Mouse (Mus musculus) megakaryocyte, embryonic 14.5 days (primary cell): ENCODE data around the gene Insl5. TPM values are rescaled to one million over a fixed set of nuclear protein-coding genes. Genes with fewer than 3 reads are reported as not detected.

Source experiments
- H3K27me3 ChIP-seq: replicated peaks from 2 replicates; pipeline ENCODE3; 2012; ENCODE audit warnings: inconsistent platforms
- H3K36me3 ChIP-seq: replicated peaks from 2 replicates; pipeline ENCODE3; 2012; ENCODE audit warnings: low read length, inconsistent platforms, mixed read lengths
- H3K4me1 ChIP-seq: 2 replicates; pipeline ENCODE4 v1.6.1; 2012; ENCODE audit warnings: inconsistent platforms
- H3K4me3 ChIP-seq: replicated peaks from 2 replicates; pipeline ENCODE3; 2012; ENCODE audit warnings: moderate library complexity, mild to moderate bottlenecking, inconsistent platforms
- H3K9me3 ChIP-seq: 2 replicates; pipeline ENCODE4 v1.6.1; 2012; ENCODE audit warnings: inconsistent platforms
- FLI1 ChIP-seq: IDR thresholded peaks from 2 replicates; pipeline ENCODE4 v1.6.1; 2012; ENCODE audit warnings: low read length, inconsistent platforms, mixed read lengths
- GATA1 ChIP-seq: IDR thresholded peaks from 3 replicates; pipeline ENCODE4 v1.6.1; 2012; ENCODE audit warnings: mixed read lengths, low read length, inconsistent platforms, borderline replicate concordance
- polyA plus RNA-seq: library from polyadenylated mRNA; stranded (reverse); fragments of >175 nt; gene quantifications from 2 replicates; pipeline ENCODE4 v1.2.3, GENCODE M21; 2012; ENCODE audit warnings: low replicate concordance; ENCODE audit not compliant: insufficient read depth

Insl5 gene
- polyA plus RNA-seq = not detected in 2 replicates

DNA sequence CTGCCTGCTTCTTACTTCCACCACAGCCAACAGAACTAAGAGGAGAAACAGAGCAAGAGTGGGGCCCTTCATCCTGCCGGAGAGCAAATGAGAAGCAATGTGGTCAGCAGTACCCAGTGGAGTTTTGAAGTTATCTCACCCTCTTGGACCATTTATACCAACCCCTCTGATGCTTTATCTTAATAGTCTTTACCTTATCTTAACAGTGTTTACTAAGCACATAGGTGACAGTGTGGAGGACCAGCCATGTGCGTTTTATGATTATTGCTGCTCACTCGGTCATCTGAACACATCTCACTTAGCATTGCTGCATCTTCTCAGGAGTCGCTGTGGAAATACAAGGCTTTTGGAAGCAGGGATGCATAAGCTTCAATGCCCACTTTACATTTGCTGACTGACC lies at the start of gene Insl5:
Gene Insl5, minus strand, starts transcription at position 222 of the 400 bp plus-strand sequence.
- Histone ChIP-seq H3K27me3 (no peaks in the 10 kb centered on the region), H3K4me1 (no peaks in the 10 kb centered on the region), H3K36me3 (no peaks in the 10 kb centered on the region), H3K4me3 (no peak within 1 kb of the TSS), H3K9me3 (no peaks in the 10 kb centered on the region)
- TF ChIP-seq GATA1 (no peak), FLI1 (no peak)

DNA sequence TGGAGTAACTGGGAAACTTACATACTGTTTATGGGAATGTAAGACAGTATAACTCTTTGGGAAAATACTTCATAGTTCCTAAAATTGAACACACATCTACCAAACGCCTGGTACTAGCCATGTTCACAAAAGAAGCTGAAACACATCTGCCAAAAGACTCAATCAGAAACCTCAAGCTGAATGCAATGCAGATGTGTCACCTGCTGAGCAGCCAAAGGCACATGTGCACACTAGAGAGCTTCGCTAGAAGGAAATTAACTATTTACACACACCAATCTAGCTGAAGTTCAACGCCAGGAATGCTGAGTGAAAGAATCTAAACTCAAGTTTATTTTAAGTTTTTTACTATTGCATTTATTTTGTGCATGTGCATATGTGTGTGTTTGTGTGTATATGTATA lies 44.0 kb upstream of the Insl5 start:
- no peaks in the 10 kb centered on the region for H3K36me3 ChIP-seq
- no peaks in the 10 kb centered on the region for H3K9me3 ChIP-seq
- TF ChIP-seq FLI1 = no peak
- no peak for TF ChIP-seq GATA1
- H3K27me3 ChIP-seq = no peaks in the 10 kb centered on the region
- H3K4me1 ChIP-seq = no peaks in the 10 kb centered on the region
- H3K4me3 ChIP-seq = no peak overlapping the region

- H3K4me3 ChIP-seq = no peak overlapping the region
- no peaks in the 10 kb centered on the region for H3K36me3 ChIP-seq
- TF ChIP-seq GATA1 (no peak), FLI1 (no peak)
- H3K4me1 ChIP-seq = peaks cover 4% of the 10 kb centered on the region; the same call in 1 of the 2 replicates
- H3K9me3 ChIP-seq = no peaks in the 10 kb centered on the region
- no peaks in the 10 kb centered on the region for H3K27me3 ChIP-seq
Measured at GRCm38 (mm10) chr4:103067906-103068655, 41.4 kb upstream of the Insl5 start.

GRCm38 (mm10) chr4:103064976-103065375 lies 38.3 kb upstream of the Insl5 start:
- Histone ChIP-seq H3K27me3 (no peaks in the 10 kb centered on the region), H3K36me3 (no peaks in the 10 kb centered on the region), H3K9me3 (no peaks in the 10 kb centered on the region), H3K4me1 (peaks cover 4% of the 10 kb centered on the region; the same call in 1 of the 2 replicates), H3K4me3 (no peak overlapping the region)
- TF ChIP-seq GATA1 (no peak), FLI1 (no peak)

GRCm38 (mm10) chr4:103064421-103064820 lies 37.8 kb upstream of the Insl5 start:
- Histone ChIP-seq H3K36me3 (no peaks in the 10 kb centered on the region), H3K4me1 (peaks cover 4% of the 10 kb centered on the region; the same call in 1 of the 2 replicates), H3K4me3 (no peak overlapping the region), H3K9me3 (no peaks in the 10 kb centered on the region), H3K27me3 (no peaks in the 10 kb centered on the region)
- TF ChIP-seq GATA1 = no peak
- no peak for TF ChIP-seq FLI1

DNA sequence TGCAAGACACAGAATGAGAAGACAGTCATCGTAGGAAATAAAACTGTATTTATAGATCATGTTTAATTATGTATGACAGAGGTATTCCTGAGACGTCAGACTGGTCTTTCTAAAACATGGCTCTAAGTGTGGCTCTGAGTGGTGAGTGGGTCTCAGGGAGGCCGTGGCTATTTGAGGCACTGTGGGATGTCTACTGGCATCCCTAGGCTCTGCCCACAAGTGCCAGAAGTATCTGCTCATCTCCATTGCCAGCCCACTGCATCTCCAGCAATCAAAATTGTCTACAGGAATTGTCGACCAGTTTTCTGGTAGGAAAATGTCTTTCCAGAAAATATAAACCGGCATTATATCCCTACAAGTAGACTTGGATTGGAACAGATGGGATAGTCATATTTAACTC lies 30.3 kb upstream of the Insl5 start:
- no peaks in the 10 kb centered on the region for H3K27me3 ChIP-seq
- no peaks in the 10 kb centered on the region for H3K36me3 ChIP-seq
- no peaks in the 10 kb centered on the region for H3K9me3 ChIP-seq
- no peaks in the 10 kb centered on the region for H3K4me1 ChIP-seq
- H3K4me3 ChIP-seq = no peak overlapping the region
- TF ChIP-seq GATA1 = no peak
- no peak for TF ChIP-seq FLI1

- Histone ChIP-seq H3K27me3 (no peaks in the 10 kb centered on the region), H3K36me3 (no peaks in the 10 kb centered on the region), H3K4me3 (no peak overlapping the region), H3K4me1 (no peaks in the 10 kb centered on the region), H3K9me3 (no peaks in the 10 kb centered on the region)
- TF ChIP-seq FLI1 (no peak), GATA1 (no peak)
Measured at GRCm38 (mm10) chr4:103048046-103048445, 21.4 kb upstream of the Insl5 start.

DNA sequence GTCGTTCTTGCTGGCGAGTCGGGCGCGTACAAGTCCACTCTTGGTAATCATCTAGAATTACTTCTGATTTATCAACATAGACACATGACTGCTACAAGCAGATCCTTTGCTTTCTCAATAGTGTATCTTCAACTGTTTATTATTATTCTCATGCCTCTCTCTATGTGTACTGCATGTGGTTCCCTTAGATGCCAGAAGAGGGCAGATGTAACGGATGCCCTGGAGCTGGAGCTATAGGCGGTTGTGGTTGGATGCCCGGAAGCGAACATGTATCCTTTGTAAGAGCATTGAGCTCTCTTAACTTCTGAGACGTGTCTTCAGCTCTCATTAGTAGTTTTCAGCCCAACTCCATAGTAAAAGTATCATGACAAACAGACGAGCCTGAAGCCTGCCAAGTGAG lies 16.4 kb upstream of the Insl5 start:
- peaks cover 17% of the 10 kb centered on the region for H3K4me1 ChIP-seq
- no peak for TF ChIP-seq GATA1
- no peak for TF ChIP-seq FLI1
- no peak overlapping the region for H3K4me3 ChIP-seq
- H3K9me3 ChIP-seq = no peaks in the 10 kb centered on the region
- H3K36me3 ChIP-seq = no peaks in the 10 kb centered on the region
- no peaks in the 10 kb centered on the region for H3K27me3 ChIP-seq

- H3K4me3 ChIP-seq = no peak overlapping the region
- no peaks in the 10 kb centered on the region for H3K9me3 ChIP-seq
- H3K36me3 ChIP-seq = no peaks in the 10 kb centered on the region
- TF ChIP-seq FLI1 (no peak), GATA1 (no peak)
- H3K4me1 ChIP-seq = peaks cover 17% of the 10 kb centered on the region
- H3K27me3 ChIP-seq = no peaks in the 10 kb centered on the region
Measured at GRCm38 (mm10) chr4:103039838-103040191, 13.2 kb upstream of the Insl5 start.

GRCm38 (mm10) chr4:103039103-103039837 lies 12.6 kb upstream of the Insl5 start:
- Histone ChIP-seq H3K9me3 (no peaks in the 10 kb centered on the region), H3K4me1 (peaks cover 17% of the 10 kb centered on the region), H3K4me3 (no peak overlapping the region), H3K36me3 (no peaks in the 10 kb centered on the region), H3K27me3 (no peaks in the 10 kb centered on the region)
- TF ChIP-seq FLI1 = no peak
- no peak for TF ChIP-seq GATA1
